Mouse (Mus musculus) mature B cell (primary cell): ENCODE data around the gene Aif1.

Experiments
- in situ Hi-C: fragments of 300-500 bp; cut with MboI; formaldehyde crosslinking; loops from 2 replicates; pipeline ENCODE4 v1.14.3; 2019

Gene Aif1

GRCm38 (mm10) chr17:35194844-35195630 is 19.2 kb upstream of the Aif1 start:
- in situ Hi-C loops, result no loop called here

- in situ Hi-C loops, result no loop called here
Observed at GRCm38 (mm10) chr17:35193881-35194843, 18.3 kb upstream of the Aif1 start, which contains the start of gene Ltb. Ltb (plus strand) TSS chr17:35194439.

- in situ Hi-C loops, result no loop called here
Observed at GRCm38 (mm10) chr17:35192924-35193323, 17.1 kb upstream of the Aif1 start.

GRCm38 (mm10) chr17:35191723-35192122 is 15.9 kb upstream of the Aif1 start:
- in situ Hi-C loops, result no loop called here

GRCm38 (mm10) chr17:35190096-35190495 is 14.2 kb upstream of the Aif1 start:
- in situ Hi-C loops, result no loop called here

GRCm38 (mm10) chr17:35189186-35189585 is 13.3 kb upstream of the Aif1 start:
- in situ Hi-C loops, result no loop called here

- in situ Hi-C loops, result no loop called here
Observed at GRCm38 (mm10) chr17:35187959-35188610, 12.2 kb upstream of the Aif1 start, which contains the start of gene Lst1. Lst1 (minus strand) TSS chr17:35188439.

GRCm38 (mm10) chr17:35187345-35187744 is 11.5 kb upstream of the Aif1 start:
- in situ Hi-C loops, result no loop called here

- in situ Hi-C loops, result no loop called here
Observed at GRCm38 (mm10) chr17:35186681-35187080, 10.8 kb upstream of the Aif1 start.

- in situ Hi-C loops, result no loop called here
Observed at GRCm38 (mm10) chr17:35185639-35186611, 10.1 kb upstream of the Aif1 start.

GRCm38 (mm10) chr17:35180093-35180492 is 4.2 kb upstream of the Aif1 start:
- in situ Hi-C loops, result no loop called here

GRCm38 (mm10) chr17:35178528-35178927 is 2.7 kb upstream of the Aif1 start:
- in situ Hi-C loops, result no loop called here

GRCm38 (mm10) chr17:35175382-35175781 is 486 bp downstream of the Aif1 start:
- in situ Hi-C loops, result no loop called here

GRCm38 (mm10) chr17:35174201-35174977 is 1.5 kb downstream of the Aif1 start:
- in situ Hi-C loops, result no loop called here

GRCm38 (mm10) chr17:35173329-35173728 is 2.5 kb downstream of the Aif1 start:
- in situ Hi-C loops, result no loop called here

- in situ Hi-C loops, result no loop called here
Observed at GRCm38 (mm10) chr17:35172445-35173234, 3.2 kb downstream of the Aif1 start.

GRCm38 (mm10) chr17:35168541-35169207 is 7.2 kb downstream of the Aif1 start:
- in situ Hi-C loops, result loop anchor here (5.0 kb wide), 1 partner anchor 64 kb away; the partner anchor contains the start of gene Atp6v1g2

GRCm38 (mm10) chr17:35167794-35168193 is 8.1 kb downstream of the Aif1 start:
- in situ Hi-C loops, result loop anchor here (5.0 kb wide), 1 partner anchor 65 kb away; the partner anchor contains the start of gene Atp6v1g2
